Mouse (Mus musculus) heart, embryonic 16.5 days (tissue): ENCODE measurements at regions not wholly inside any gene's neighbourhood (a gene's known extent, or its start where the extent isn't known, plus 50 kb on each side); places are given as distances from the start of the nearest gene placed in this dataset.

Source experiments
- ATAC-seq: fragments of 200-750 bp; cut with Nextera tagmentation; replicated peaks from 2 replicates; pipeline ENCODE4 v1.8.0; 2017; ENCODE audit warnings: moderate number of reproducible peaks; ENCODE audit not compliant: insufficient read depth, low FRiP score; ENCODE audit errors: extremely low read depth
- H3K27ac ChIP-seq: fragments of 300-500 bp; sonication (generic); 2 replicates; pipeline ENCODE4 v1.5.1; 2014; ENCODE audit warnings: mild to moderate bottlenecking, low read length, control low read depth, moderate library complexity
- H3K27me3 ChIP-seq: fragments of 300-500 bp; sonication (generic); 2 replicates; pipeline ENCODE4 v1.6.1; 2014; ENCODE audit warnings: low read length, mixed read lengths; ENCODE audit not compliant: control insufficient read depth, insufficient read depth
- H3K36me3 ChIP-seq: fragments of 300-500 bp; sonication (generic); 2 replicates; pipeline ENCODE4 v1.6.1; 2014; ENCODE audit not compliant: control insufficient read depth, insufficient read depth
- H3K4me1 ChIP-seq: fragments of 300-500 bp; sonication (generic); 2 replicates; pipeline ENCODE4 v1.6.1; 2014; ENCODE audit warnings: low read length, mixed read lengths; ENCODE audit not compliant: control insufficient read depth, insufficient read depth
- H3K4me2 ChIP-seq: fragments of 300-500 bp; sonication (generic); 2 replicates; pipeline ENCODE4 v1.6.1; 2014; ENCODE audit warnings: low read depth, mild to moderate bottlenecking, control low read depth, low read length
- H3K4me3 ChIP-seq: fragments of 300-500 bp; sonication (generic); 2 replicates; pipeline ENCODE4 v1.5.1; 2014; ENCODE audit warnings: mild to moderate bottlenecking, control low read depth, low read length
- H3K9ac ChIP-seq: fragments of 300-500 bp; sonication (generic); 2 replicates; pipeline ENCODE4 v1.6.1; 2014; ENCODE audit warnings: low read length, control low read depth
- H3K9me3 ChIP-seq: fragments of 300-500 bp; sonication (generic); replicated peaks from 2 replicates; pipeline ENCODE4 v1.6.1; 2016; ENCODE audit warnings: low read length; ENCODE audit not compliant: control insufficient read depth
- WGBS: fragments of 180-500 bp; shearing (Covaris S2); extraction: QIAGEN DNeasy Blood & Tissue Kit; methylation state at CpG from one replicate; pipeline ENCODE4 v1.1.7; 2014; 5-methylcytosine and 5-hydroxymethylcytosine counted together

GRCm38 (mm10) chr2:137687208-137687607 is 569.2 kb upstream of the Btbd3 start:
- H3K27me3 ChIP-seq = no peaks in the 10 kb centered on the region
- H3K4me3 ChIP-seq = no peak overlapping the region
- H3K9me3 ChIP-seq = peaks cover 1% of the 10 kb centered on the region; the same call in 1 of the 2 replicates
- H3K36me3 ChIP-seq = no peaks in the 10 kb centered on the region
- peaks cover 2% of the 10 kb centered on the region; the same call in 1 of the 2 replicates for H3K4me1 ChIP-seq
- ATAC-seq = no peak
- H3K4me2 ChIP-seq = no peak overlapping the region
- H3K27ac ChIP-seq = no peak overlapping the region
- H3K9ac ChIP-seq = no peak overlapping the region
- 69% methylated on average over 11 of the region's 11 CpGs for WGBS

- H3K27ac ChIP-seq = no peak overlapping the region
- H3K4me3 ChIP-seq = no peak overlapping the region
- H3K4me1 ChIP-seq = peaks cover 2% of the 10 kb centered on the region; the same call in 1 of the 2 replicates
- H3K4me2 ChIP-seq = no peak overlapping the region
- H3K27me3 ChIP-seq = no peaks in the 10 kb centered on the region
- peaks cover 3% of the 10 kb centered on the region; the same call in 1 of the 2 replicates for H3K9me3 ChIP-seq
- 50% methylated on average over 4 of the region's 4 CpGs for WGBS
- H3K9ac ChIP-seq = no peak overlapping the region
- H3K36me3 ChIP-seq = no peaks in the 10 kb centered on the region
- ATAC-seq = no peak
These were observed 569.6 kb upstream of the Btbd3 start for GRCm38 (mm10) chr2:137686735-137687134.

GRCm38 (mm10) chr2:137681762-137682161 is 565.3 kb upstream of the Jag1 start:
- no peak overlapping the region for H3K4me2 ChIP-seq
- WGBS = 90% methylated on average over 1 of the region's 1 CpGs
- H3K27me3 ChIP-seq = no peaks in the 10 kb centered on the region
- no peak overlapping the region for H3K27ac ChIP-seq
- no peak for ATAC-seq
- H3K9me3 ChIP-seq = peaks cover 3% of the 10 kb centered on the region; the same call in 1 of the 2 replicates
- H3K9ac ChIP-seq = no peak overlapping the region
- no peaks in the 10 kb centered on the region for H3K36me3 ChIP-seq
- H3K4me3 ChIP-seq = no peak overlapping the region
- H3K4me1 ChIP-seq = no peaks in the 10 kb centered on the region

GRCm38 (mm10) chr2:137663171-137663570 is 546.7 kb upstream of the Jag1 start:
- H3K27me3 ChIP-seq = no peaks in the 10 kb centered on the region
- peaks cover 23% of the 10 kb centered on the region for H3K4me1 ChIP-seq
- no peak overlapping the region for H3K4me2 ChIP-seq
- H3K9ac ChIP-seq = no peak overlapping the region
- H3K9me3 ChIP-seq = no peaks in the 10 kb centered on the region
- no peak for ATAC-seq
- H3K27ac ChIP-seq = peak overlapping the region; percentile 19
- WGBS = 28% methylated on average over 2 of the region's 2 CpGs
- H3K36me3 ChIP-seq = no peaks in the 10 kb centered on the region
- H3K4me3 ChIP-seq = no peak overlapping the region

- Histone ChIP-seq H3K36me3 (no peaks in the 10 kb centered on the region), H3K9ac (no peak overlapping the region), H3K27ac (no peak overlapping the region), H3K4me2 (no peak overlapping the region), H3K4me1 (peaks cover 23% of the 10 kb centered on the region), H3K27me3 (no peaks in the 10 kb centered on the region), H3K4me3 (no peak overlapping the region), H3K9me3 (no peaks in the 10 kb centered on the region)
- WGBS = 76% methylated on average over 2 of the region's 2 CpGs
- ATAC-seq = no peak
These were observed 545.8 kb upstream of the Jag1 start for GRCm38 (mm10) chr2:137662216-137662615.

- Histone ChIP-seq H3K27me3 (no peaks in the 10 kb centered on the region), H3K27ac (no peak overlapping the region), H3K4me3 (no peak overlapping the region), H3K36me3 (no peaks in the 10 kb centered on the region), H3K4me2 (no peak overlapping the region), H3K4me1 (peaks cover 22% of the 10 kb centered on the region), H3K9ac (no peak overlapping the region), H3K9me3 (no peaks in the 10 kb centered on the region)
- WGBS = 84% methylated on average over 1 of the region's 1 CpGs
- no peak for ATAC-seq
These were observed 544.0 kb upstream of the Jag1 start for GRCm38 (mm10) chr2:137660449-137660848.

GRCm38 (mm10) chr2:137654296-137654695 is 537.9 kb upstream of the Jag1 start:
- Histone ChIP-seq H3K4me1 (no peaks in the 10 kb centered on the region), H3K9me3 (peaks cover 8% of the 10 kb centered on the region; the same call in 1 of the 2 replicates), H3K36me3 (no peaks in the 10 kb centered on the region), H3K27ac (no peak overlapping the region), H3K4me2 (no peak overlapping the region), H3K9ac (no peak overlapping the region), H3K4me3 (no peak overlapping the region), H3K27me3 (no peaks in the 10 kb centered on the region)
- no peak for ATAC-seq
- 63% methylated on average over 3 of the region's 3 CpGs for WGBS

- Histone ChIP-seq H3K36me3 (no peaks in the 10 kb centered on the region), H3K9me3 (no peaks in the 10 kb centered on the region), H3K9ac (no peak overlapping the region), H3K27ac (no peak overlapping the region), H3K4me2 (no peak overlapping the region), H3K27me3 (no peaks in the 10 kb centered on the region), H3K4me3 (no peak overlapping the region), H3K4me1 (peaks cover 3% of the 10 kb centered on the region; the same call in 1 of the 2 replicates)
- WGBS = 36% methylated on average over 2 of the region's 2 CpGs
- no peak for ATAC-seq
These were observed 527.7 kb upstream of the Jag1 start for GRCm38 (mm10) chr2:137644160-137644559.

GRCm38 (mm10) chr2:137643269-137644055 is 527.0 kb upstream of the Jag1 start:
- H3K27me3 ChIP-seq = no peaks in the 10 kb centered on the region
- H3K9me3 ChIP-seq = no peaks in the 10 kb centered on the region
- no peaks in the 10 kb centered on the region for H3K36me3 ChIP-seq
- no peak overlapping the region for H3K9ac ChIP-seq
- peaks cover 3% of the 10 kb centered on the region; the same call in 1 of the 2 replicates for H3K4me1 ChIP-seq
- no peak overlapping the region for H3K4me2 ChIP-seq
- WGBS = 48% methylated on average over 10 of the region's 10 CpGs
- no peak overlapping the region for H3K27ac ChIP-seq
- no peak overlapping the region for H3K4me3 ChIP-seq
- no peak for ATAC-seq
